9 mouse cellular contexts compared by ENCODE assay signal in genomic region chr14:54228501-54228900, GRCm38 (mm10). TPM values are rescaled to one million over a fixed set of nuclear protein-coding genes. Genes with fewer than 3 reads are reported as not detected.
DNase-seq lines count a peak whose midpoint lies in the region; ATAC-seq and TF ChIP-seq lines count a peak whose summit lies in the region.
"Had no signal": no experiment of that assay in that cellular context is flagged by ENCODE, and none has a peak within 500 bp of the region (broad histone marks: within the 10 kb centered on the region; RNA-seq: fewer than 3 reads in every experiment).

No protein-coding gene starts in this region.

- H3K4me2 ChIP-seq in liver, embryonic 11.5 days = peak overlapping the region; percentile 84
- H3K4me2 ChIP-seq in embryonic facial prominence, embryonic 14.5 days (ENCODE audit: low read depth, low read length) = peak overlapping the region; percentile 58
- H3K4me2 ChIP-seq in hindbrain, postnatal 0 days (ENCODE audit: low read depth, low read length) = peak overlapping the region; percentile 58
- H3K4me2 ChIP-seq in midbrain, postnatal 0 days (ENCODE audit: low read depth, low read length, poor library complexity, severe bottlenecking) = peak overlapping the region; percentile 45

- no peak for TF ChIP-seq CTCF in hindbrain, postnatal 0 days (IDR thresholded peaks at IDR 0.05; ENCODE audit: low read depth)
- TF ChIP-seq CTCF in midbrain, postnatal 0 days (IDR thresholded peaks at IDR 0.05) = no peak

- peak overlapping the region; percentile 38 for H3K4me3 ChIP-seq in liver, embryonic 11.5 days (ENCODE audit: low read depth, low read length)
- H3K4me3 ChIP-seq in embryonic facial prominence, embryonic 14.5 days (ENCODE audit: low read depth, low read length) = peak overlapping the region; percentile 32; the same call in 1 of the 2 replicates
- peak overlapping the region; percentile 27 for H3K4me3 ChIP-seq in hindbrain, postnatal 0 days (ENCODE audit: low read length)
- H3K4me3 ChIP-seq in midbrain, postnatal 0 days (ENCODE audit: low read depth, low read length) = peak overlapping the region; percentile 29; the same call in 1 of the 2 replicates

- H3K4me1 ChIP-seq in liver, embryonic 11.5 days (replicated peaks; ENCODE audit: control insufficient read depth, insufficient read depth, low read length) = peaks cover 44% of the 10 kb centered on the region
- H3K4me1 ChIP-seq in embryonic facial prominence, embryonic 14.5 days (ENCODE audit: control insufficient read depth, insufficient read depth, low read length) = peaks cover 21% of the 10 kb centered on the region; the same call in 1 of the 2 replicates
- peaks cover 11% of the 10 kb centered on the region; the same call in 1 of the 2 replicates for H3K4me1 ChIP-seq in hindbrain, postnatal 0 days (ENCODE audit: insufficient read depth, low read length)
- peaks cover 8% of the 10 kb centered on the region; the same call in 1 of the 2 replicates for H3K4me1 ChIP-seq in midbrain, postnatal 0 days (ENCODE audit: insufficient read depth, low read length)

- no peaks in the 10 kb centered on the region for H3K27me3 ChIP-seq in liver, embryonic 11.5 days (replicated peaks; ENCODE audit: control insufficient read depth, insufficient read depth, low read length)
- H3K27me3 ChIP-seq in embryonic facial prominence, embryonic 14.5 days (replicated peaks; ENCODE audit: control insufficient read depth, insufficient read depth, low read length) = no peaks in the 10 kb centered on the region
- no peaks in the 10 kb centered on the region for H3K27me3 ChIP-seq in hindbrain, postnatal 0 days (ENCODE audit: insufficient read depth, low read length)
- H3K27me3 ChIP-seq in midbrain, postnatal 0 days (ENCODE audit: insufficient read depth, low read length) = no peaks in the 10 kb centered on the region

- H3K27ac ChIP-seq in liver, embryonic 11.5 days (ENCODE audit: low read depth, low read length) = no peak overlapping the region
- no peak overlapping the region for H3K27ac ChIP-seq in embryonic facial prominence, embryonic 14.5 days (replicated peaks; ENCODE audit: low read depth, low read length)
- peak overlapping the region; percentile 36; the same call in 1 of the 2 replicates for H3K27ac ChIP-seq in hindbrain, postnatal 0 days
- peak overlapping the region; percentile 74 for H3K27ac ChIP-seq in midbrain, postnatal 0 days (ENCODE audit: low read depth, low read length)

- H3K9ac ChIP-seq in liver, embryonic 11.5 days (ENCODE audit: low read depth, low read length) = peak overlapping the region; percentile 37; the same call in 1 of the 2 replicates
- H3K9ac ChIP-seq in embryonic facial prominence, embryonic 14.5 days (ENCODE audit: low read depth, low read length) = peak overlapping the region; percentile 47
- peak overlapping the region; percentile 51; the same call in 1 of the 2 replicates for H3K9ac ChIP-seq in hindbrain, postnatal 0 days (replicated peaks; ENCODE audit: low read length)
- peak overlapping the region; percentile 44; the same call in 1 of the 2 replicates for H3K9ac ChIP-seq in midbrain, postnatal 0 days (replicated peaks; ENCODE audit: low read length, poor library complexity, severe bottlenecking)

- no peaks in the 10 kb centered on the region for H3K36me3 ChIP-seq in liver, embryonic 11.5 days (ENCODE audit: control insufficient read depth, insufficient read depth, low read length)
- no peaks in the 10 kb centered on the region for H3K36me3 ChIP-seq in embryonic facial prominence, embryonic 14.5 days (ENCODE audit: control insufficient read depth, insufficient read depth, low read length)
- no peaks in the 10 kb centered on the region for H3K36me3 ChIP-seq in hindbrain, postnatal 0 days (ENCODE audit: insufficient read depth, low read length)
- no peaks in the 10 kb centered on the region for H3K36me3 ChIP-seq in midbrain, postnatal 0 days (ENCODE audit: insufficient read depth, low read length)

- DNase-seq in liver, embryonic 11.5 days (ENCODE audit: low spot score) = no peak
- no peak for DNase-seq in liver
- DNase-seq in embryonic facial prominence, embryonic 14.5 days (ENCODE audit: low spot score) = no peak
- no peak for DNase-seq in hindbrain, postnatal 0 days (ENCODE audit: low spot score)
- no peak for DNase-seq in midbrain, postnatal 0 days (ENCODE audit: low spot score)
- no peak for DNase-seq in frontal cortex, postnatal 10 days (ENCODE audit: low spot score in 2 of 2)
- DNase-seq in ovary, postnatal 36 days (ENCODE audit: low spot score) = no peak
- no peak for DNase-seq in retina, postnatal 1 day

- WGBS in liver, embryonic 11.5 days = 19% methylated on average over 7 of the region's 7 CpGs
- 6% methylated on average over 7 of the region's 7 CpGs for WGBS in embryonic facial prominence, embryonic 14.5 days
- 15% methylated on average over 7 of the region's 7 CpGs for WGBS in hindbrain, postnatal 0 days
- WGBS in midbrain, postnatal 0 days = 3% methylated on average over 7 of the region's 7 CpGs

- no peak for ATAC-seq in liver, embryonic 11.5 days (replicated peaks; ENCODE audit: low FRiP score)
- ATAC-seq in embryonic facial prominence, embryonic 14.5 days (ENCODE audit: low read depth) = no peak
- ATAC-seq in hindbrain, postnatal 0 days = peak; percentile 1; the same call in 1 of the 2 replicates
- no peak for ATAC-seq in midbrain, postnatal 0 days (ENCODE audit: low FRiP score)

- no peaks in the 10 kb centered on the region for H3K9me3 ChIP-seq in liver, embryonic 11.5 days (ENCODE audit: control insufficient read depth, low read length)
- no peaks in the 10 kb centered on the region for H3K9me3 ChIP-seq in embryonic facial prominence, embryonic 14.5 days (ENCODE audit: control insufficient read depth, low read length)
- no peaks in the 10 kb centered on the region for H3K9me3 ChIP-seq in hindbrain, postnatal 0 days (ENCODE audit: low read length)
- H3K9me3 ChIP-seq in midbrain, postnatal 0 days (ENCODE audit: low read length) = no peaks in the 10 kb centered on the region

RNA-seq across cellular contexts. Expression of gene Dad1, which starts 25.4 kb away (rescaled TPM):
- 309 and 312 TPM in 2 replicates for polyA plus RNA-seq in liver, embryonic 11.5 days (2014; fragmentation: Nextera tagmentation; extraction: Ambion mirVana)
- 400 and 436 TPM in 2 replicates for polyA plus RNA-seq in embryonic facial prominence, embryonic 14.5 days (2014; fragmentation: Nextera tagmentation; extraction: Ambion mirVana)
- total RNA-seq in hindbrain, postnatal 0 days (2014; rRNA removed) = 189 and 321 TPM in 2 replicates
- 406 and 407 TPM in 2 replicates for polyA plus RNA-seq in hindbrain, postnatal 0 days (2015; fragmentation: Nextera tagmentation; extraction: Ambion mirVana)
- 240 and 263 TPM in 2 replicates for total RNA-seq in midbrain, postnatal 0 days (2014; rRNA removed)
- 374 and 394 TPM in 2 replicates for polyA plus RNA-seq in midbrain, postnatal 0 days (2015; fragmentation: Nextera tagmentation; extraction: Ambion mirVana)

RNA-seq across cellular contexts. Expression of gene Abhd4, which starts 25.5 kb away (rescaled TPM):
- 27.6 and 28.2 TPM in 2 replicates for polyA plus RNA-seq in liver, embryonic 11.5 days (2014; fragmentation: Nextera tagmentation; extraction: Ambion mirVana)
- 59.0 and 63.5 TPM in 2 replicates for polyA plus RNA-seq in embryonic facial prominence, embryonic 14.5 days (2014; fragmentation: Nextera tagmentation; extraction: Ambion mirVana)
- total RNA-seq in hindbrain, postnatal 0 days (2014; rRNA removed) = 105 and 126 TPM in 2 replicates
- 76.9 and 82.7 TPM in 2 replicates for polyA plus RNA-seq in hindbrain, postnatal 0 days (2015; fragmentation: Nextera tagmentation; extraction: Ambion mirVana)
- 75.7 and 87.8 TPM in 2 replicates for total RNA-seq in midbrain, postnatal 0 days (2014; rRNA removed)
- 56.4 and 67.6 TPM in 2 replicates for polyA plus RNA-seq in midbrain, postnatal 0 days (2015; fragmentation: Nextera tagmentation; extraction: Ambion mirVana)

RNA-seq across cellular contexts. Expression of gene Olfr49, which starts 56.2 kb away (rescaled TPM):
- polyA plus RNA-seq in liver, embryonic 11.5 days (2014; fragmentation: Nextera tagmentation; extraction: Ambion mirVana) = not detected in 2 replicates
- 0.04 TPM in 1 of 2 replicates, not detected in the other for polyA plus RNA-seq in embryonic facial prominence, embryonic 14.5 days (2014; fragmentation: Nextera tagmentation; extraction: Ambion mirVana)
- not detected in 2 replicates for total RNA-seq in hindbrain, postnatal 0 days (2014; rRNA removed)
- 0.05 TPM in 1 of 2 replicates, not detected in the other for polyA plus RNA-seq in hindbrain, postnatal 0 days (2015; fragmentation: Nextera tagmentation; extraction: Ambion mirVana)
- total RNA-seq in midbrain, postnatal 0 days (2014; rRNA removed) = not detected in 2 replicates
- not detected in 2 replicates for polyA plus RNA-seq in midbrain, postnatal 0 days (2015; fragmentation: Nextera tagmentation; extraction: Ambion mirVana)
- total RNA-seq: layer of hippocampus, postnatal 36 days had no signal

Comparison
In these comparisons a context has a peak if more than half of its experiments do, and no peak if none do; other contexts are left out.
1. H3K27ac ChIP-seq: peak in hindbrain, postnatal 0 days (single experiment) and midbrain, postnatal 0 days (single experiment); none in liver, embryonic 11.5 days (single experiment) and embryonic facial prominence, embryonic 14.5 days (single experiment).
2. Peak in every context shown above with its lines, with median percentiles within 50 percentile points of each other: H3K4me2 ChIP-seq, H3K4me3 ChIP-seq and H3K9ac ChIP-seq.